Mouse (Mus musculus) 416B (cell line): ENCODE measurements around the gene Hdac6.
"Not testable (repeated sequence)": the region's sequence is repeated elsewhere in the genome, so short reads cannot be mapped to it uniquely, and the experiment has no call there.

Source experiments
- DNase-seq: peaks from one replicate; pipeline ENCODE4 v3.0.0; 2011; ENCODE audit warnings: low read depth

Hdac6 gene

GRCm38 (mm10) chrX:7919601-7920383 lies 27.9 kb downstream of the Hdac6 start, which contains the start of gene Pcsk1n:
Gene Pcsk1n (plus strand): TSS chrX:7919822.
- DNase-seq = no peak

DNA sequence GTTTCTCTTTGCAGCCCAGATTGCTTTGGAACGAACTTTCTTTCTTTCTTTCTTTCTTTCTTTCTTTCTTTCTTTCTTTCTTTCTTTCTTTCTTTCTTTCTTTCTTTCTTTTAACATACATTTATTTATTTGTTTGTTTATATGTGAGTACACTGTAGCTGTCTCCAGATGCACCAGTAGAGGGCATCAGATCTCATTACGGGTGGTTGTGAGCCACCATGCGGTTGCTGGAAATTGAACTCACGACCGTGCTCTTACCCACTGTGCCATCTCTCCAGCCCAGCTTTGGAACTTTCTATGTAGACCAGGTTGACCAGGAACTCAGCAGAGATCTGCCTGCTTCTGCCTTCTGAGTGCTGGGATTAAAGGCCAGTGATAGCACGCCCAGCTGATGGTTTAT lies 29.7 kb downstream of the Hdac6 start:
- DNase-seq = peak; percentile 7

DNA sequence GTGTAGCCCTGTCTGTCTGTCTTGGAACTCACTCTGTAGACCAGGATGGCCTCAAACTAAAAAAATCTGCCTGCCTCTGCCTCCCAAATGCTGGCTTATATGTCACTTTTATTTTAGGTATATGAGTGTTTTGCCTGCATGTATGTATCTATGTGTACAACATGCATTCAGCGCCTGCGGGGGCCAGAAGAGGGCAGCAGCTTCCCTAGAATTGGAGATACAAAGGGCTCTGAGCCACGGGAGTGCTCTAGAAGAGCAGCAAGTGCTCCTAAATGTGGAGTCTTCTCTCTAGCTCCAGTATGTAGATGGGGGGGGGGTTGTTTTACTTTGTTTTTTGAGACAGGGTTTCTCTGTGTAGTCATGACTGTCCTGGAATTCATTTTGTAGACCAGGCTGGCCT lies 32.0 kb downstream of the Hdac6 start:
- peak; percentile 36 for DNase-seq

DNA sequence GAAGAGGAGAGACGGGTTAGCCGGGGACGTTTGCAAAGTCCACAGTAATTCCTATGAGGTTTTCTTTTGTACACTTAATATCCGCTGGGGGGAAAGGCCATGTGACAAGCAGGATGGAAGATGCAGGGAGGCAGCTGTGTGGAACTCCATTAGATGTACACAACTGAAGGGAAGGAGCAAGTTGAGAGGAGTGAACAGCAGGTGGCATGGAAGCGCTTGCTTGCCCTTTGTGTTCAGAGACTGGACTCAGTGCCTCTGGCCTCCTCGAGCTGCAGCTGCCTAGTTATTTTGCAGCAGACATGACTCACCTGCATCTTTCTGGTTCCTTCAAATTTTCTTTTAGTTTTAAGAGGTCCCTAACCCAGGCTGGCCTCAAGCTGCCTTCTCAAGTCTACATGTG lies 37.2 kb downstream of the Hdac6 start:
- DNase-seq = peak; percentile 5

DNA sequence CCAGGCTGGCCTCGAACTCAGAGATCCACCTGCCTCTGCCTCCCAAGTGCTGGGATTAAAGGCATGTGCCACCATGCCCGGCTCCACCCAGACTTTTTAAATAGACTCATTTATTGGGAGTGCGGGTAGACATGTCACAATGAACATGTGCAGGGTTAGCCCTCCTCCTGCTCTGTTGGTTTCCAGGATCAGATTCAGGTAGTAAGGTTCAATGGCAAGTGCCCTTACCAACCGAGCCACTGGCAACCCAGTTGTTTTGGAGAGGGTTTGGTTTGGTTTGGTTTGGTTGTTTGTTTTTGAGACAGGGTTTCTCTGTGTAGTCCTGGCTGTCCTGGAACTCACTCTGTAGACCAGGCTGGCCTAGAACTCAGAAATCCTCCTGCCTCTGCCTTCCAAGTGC lies 38.4 kb downstream of the Hdac6 start, which contains the start of gene Gm10490:
Gm10490 (plus strand) TSS at position 301 of the 400 bp plus-strand sequence.
- DNase-seq = not testable (repeated sequence)

DNA sequence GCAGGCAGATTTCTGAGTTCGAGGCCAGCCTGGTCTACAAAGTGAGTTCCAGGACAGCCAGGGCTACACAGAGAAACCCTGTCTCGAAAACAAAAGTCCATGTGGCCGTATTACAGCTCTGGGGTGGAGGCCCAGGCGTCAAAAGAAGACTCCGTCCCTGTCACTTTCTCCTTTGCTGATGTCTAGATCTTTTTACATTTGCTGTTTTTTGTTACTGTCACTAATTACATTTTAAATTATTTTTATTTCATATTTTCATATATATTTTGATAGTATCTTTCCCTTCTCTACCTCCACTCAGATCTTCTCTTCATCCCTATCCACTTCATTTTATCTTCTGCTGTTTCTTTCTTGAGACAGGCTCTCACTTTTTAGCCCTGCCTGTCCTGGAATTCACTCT lies 40.0 kb downstream of the Hdac6 start, which contains the start of gene Gm10491:
Gm10491 (minus strand) TSS at position 101 of the 400 bp plus-strand sequence.
- DNase-seq = no peak

DNA sequence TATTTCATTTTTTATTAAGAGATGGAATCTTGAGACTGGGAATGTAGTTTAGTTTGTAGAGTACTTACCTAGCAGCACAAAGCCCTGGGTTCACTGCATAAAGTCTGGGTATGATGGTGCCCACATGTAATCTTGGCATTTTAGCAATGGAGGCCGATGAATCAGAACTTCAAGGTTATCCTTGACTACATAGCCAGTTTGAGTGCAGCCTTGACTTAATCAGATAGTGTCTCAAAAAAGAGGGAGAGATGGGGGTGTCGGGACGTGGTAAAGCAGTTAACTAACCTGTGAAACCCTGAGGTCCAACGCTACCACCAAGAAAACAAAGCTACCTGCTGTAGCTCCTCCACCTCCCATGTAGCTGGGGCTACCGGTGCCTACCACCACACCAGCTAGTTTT lies 43.2 kb downstream of the Hdac6 start:
- DNase-seq = no peak

- peak; percentile 98 for DNase-seq
Observed at GRCm38 (mm10) chrX:7898880-7899874, 48.5 kb downstream of the Hdac6 start, which contains the start of the genes Pqbp1 and Timm17b. Gene Pqbp1 (minus strand): TSS chrX:7899269. Gene Timm17b (plus strand): TSS chrX:7899357.

- DNase-seq = peak; percentile 21
Observed at GRCm38 (mm10) chrX:7898211-7898610, 49.5 kb downstream of the Hdac6 start.

GRCm38 (mm10) chrX:7883841-7884567 lies 63.7 kb downstream of the Hdac6 start, which contains the start of gene Slc35a2:
Gene Slc35a2 (plus strand): TSS chrX:7884028.
- peak; percentile 95 for DNase-seq
